32 mouse cellular contexts compared by ENCODE assay signal in the genomic region with DNA sequence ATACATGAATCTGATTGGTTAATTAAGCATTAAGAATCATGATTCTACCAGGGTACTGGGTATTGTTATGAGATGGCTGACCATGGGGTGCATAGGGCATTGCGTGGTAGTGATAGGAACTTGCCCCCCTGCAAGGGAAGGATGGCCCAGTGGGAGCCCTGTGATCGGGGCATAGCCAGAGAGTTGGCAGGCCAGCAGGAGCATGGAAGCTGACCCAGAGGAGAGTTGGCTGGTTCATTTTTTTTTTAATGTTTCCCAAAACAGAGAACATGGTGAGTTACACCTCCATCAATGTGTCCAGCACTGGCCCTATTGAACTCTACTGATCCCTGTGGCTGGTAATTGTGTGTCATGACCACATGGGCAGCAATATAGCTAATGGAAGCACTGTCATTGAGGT.
"Had no signal": no experiment of that assay in that cellular context is flagged by ENCODE, and none has a peak within 500 bp of the region (broad histone marks: within the 10 kb centered on the region; RNA-seq: fewer than 3 reads in every experiment).

No protein-coding gene starts in this region.

- ATAC-seq: liver, embryonic 12.5 days; liver, postnatal 0 days; lung, postnatal 0 days; midbrain, embryonic 13.5 days; midbrain, embryonic 15.5 days; midbrain, embryonic 16.5 days had no signal

- H3K27me3 ChIP-seq: limb, embryonic 12.5 days; limb, embryonic 13.5 days; limb, embryonic 15.5 days; liver, embryonic 12.5 days; liver, embryonic 13.5 days; liver, embryonic 15.5 days; lung, embryonic 15.5 days; midbrain, embryonic 12.5 days; midbrain, embryonic 13.5 days; midbrain, embryonic 15.5 days; neural tube, embryonic 12.5 days had no signal

- H3K27ac ChIP-seq: limb, embryonic 10.5 days; limb, embryonic 12.5 days; limb, embryonic 13.5 days; limb, embryonic 15.5 days; liver, embryonic 12.5 days; liver, embryonic 13.5 days; liver, embryonic 14.5 days; liver, embryonic 15.5 days; lung, embryonic 15.5 days; macrophage; midbrain, embryonic 10.5 days; midbrain, embryonic 12.5 days; midbrain, embryonic 13.5 days; midbrain, embryonic 15.5 days; neural tube, embryonic 12.5 days had no signal

- DNase-seq: left cerebral cortex, postnatal 4 days; liver; liver, embryonic 13.5 days; liver, postnatal 0 days; lung, adult 18-20 months; lung, adult 2 months; lung, embryonic 14.5 days; lung, postnatal 10 days; lung, postnatal 14 days; lung, postnatal 36 days; lung, postnatal 4 days; midbrain, embryonic 14.5 days had no signal

- H3K4me2 ChIP-seq: limb, embryonic 12.5 days; limb, embryonic 13.5 days; limb, embryonic 15.5 days; liver, embryonic 11.5 days; liver, embryonic 12.5 days; liver, embryonic 13.5 days; liver, embryonic 15.5 days; lung, embryonic 14.5 days; lung, embryonic 15.5 days; midbrain, embryonic 11.5 days; midbrain, embryonic 12.5 days; midbrain, embryonic 13.5 days; midbrain, embryonic 15.5 days; neural tube, embryonic 12.5 days had no signal

- H3K4me1 ChIP-seq: limb, embryonic 10.5 days; limb, embryonic 12.5 days; limb, embryonic 13.5 days; limb, embryonic 15.5 days; liver, embryonic 12.5 days; liver, embryonic 13.5 days; liver, embryonic 15.5 days; lung, embryonic 15.5 days; megakaryocyte, embryonic 14.5 days; midbrain, embryonic 10.5 days; midbrain, embryonic 13.5 days; midbrain, embryonic 15.5 days; neural tube, embryonic 12.5 days had no signal

- H3K9ac ChIP-seq: limb, embryonic 12.5 days; limb, embryonic 13.5 days; limb, embryonic 15.5 days; liver, embryonic 12.5 days; liver, embryonic 13.5 days; liver, embryonic 14.5 days; liver, embryonic 15.5 days; liver, postnatal 0 days; lung, embryonic 14.5 days; lung, embryonic 15.5 days; midbrain, embryonic 12.5 days; midbrain, embryonic 13.5 days; midbrain, embryonic 15.5 days; neural tube, embryonic 12.5 days had no signal

- H3K9me3 ChIP-seq: limb, embryonic 10.5 days; limb, embryonic 12.5 days; limb, embryonic 13.5 days; limb, embryonic 15.5 days; liver, embryonic 12.5 days; liver, embryonic 13.5 days; liver, embryonic 15.5 days; lung, embryonic 15.5 days; midbrain, embryonic 10.5 days; midbrain, embryonic 12.5 days; midbrain, embryonic 13.5 days; midbrain, embryonic 15.5 days; neural tube, embryonic 12.5 days had no signal

- H3K4me3 ChIP-seq: limb, embryonic 10.5 days; limb, embryonic 12.5 days; limb, embryonic 13.5 days; limb, embryonic 15.5 days; liver, embryonic 12.5 days; liver, embryonic 13.5 days; liver, embryonic 15.5 days; lung, embryonic 15.5 days; megakaryocyte, embryonic 14.5 days; midbrain, embryonic 10.5 days; midbrain, embryonic 12.5 days; midbrain, embryonic 13.5 days; midbrain, embryonic 15.5 days; myocyte; neural tube, embryonic 12.5 days had no signal

- H3K36me3 ChIP-seq: limb, embryonic 10.5 days; limb, embryonic 12.5 days; limb, embryonic 13.5 days; limb, embryonic 15.5 days; liver, embryonic 12.5 days; liver, embryonic 13.5 days; liver, embryonic 15.5 days; lung, embryonic 15.5 days; midbrain, embryonic 10.5 days; midbrain, embryonic 12.5 days; midbrain, embryonic 13.5 days; midbrain, embryonic 15.5 days; neural tube, embryonic 12.5 days had no signal
